Comparison of ENCODE assay signal across 10 mouse cellular contexts in the genomic region with DNA sequence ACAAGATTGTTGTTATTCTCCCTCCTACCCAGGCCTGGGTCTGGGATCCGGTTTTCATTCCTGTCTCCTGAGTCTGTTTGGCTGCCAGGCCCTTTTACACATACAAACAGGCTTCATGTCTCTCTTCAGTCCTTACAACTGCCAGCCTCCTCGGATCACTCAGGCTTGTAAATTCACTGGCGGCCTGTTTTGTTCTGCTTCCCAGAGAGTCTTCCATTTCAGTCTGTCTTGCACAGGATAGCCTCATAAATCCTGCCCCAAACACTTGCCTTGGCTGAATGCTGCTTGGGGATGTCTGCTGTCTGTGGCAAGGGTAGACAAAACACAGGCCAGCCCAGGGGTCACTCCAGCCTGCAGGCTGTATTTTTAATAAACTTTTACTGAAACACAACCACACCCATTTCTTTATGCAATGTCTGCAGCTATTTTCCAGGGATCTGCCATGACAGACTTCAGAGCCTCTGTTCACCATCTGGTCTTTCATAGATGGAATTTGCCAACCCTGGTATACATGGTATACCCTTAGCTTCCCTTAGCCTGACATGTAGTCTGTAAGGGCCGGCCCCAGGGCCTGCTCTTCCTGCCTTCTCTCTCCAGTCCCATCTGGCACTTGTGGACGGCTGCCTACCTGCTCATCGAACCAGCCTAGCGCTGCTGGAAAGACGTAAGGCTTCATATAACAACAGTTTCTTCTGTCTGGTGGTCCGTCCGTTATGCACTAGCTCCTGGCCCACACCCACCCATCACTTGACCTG.
DNase-seq lines count a peak whose midpoint lies in the region; ATAC-seq and TF ChIP-seq lines count a peak whose summit lies in the region.
"Had no signal": no experiment of that assay in that cellular context is flagged by ENCODE, and none has a peak within 500 bp of the region (broad histone marks: within the 10 kb centered on the region; RNA-seq: fewer than 3 reads in every experiment).

No protein-coding gene starts in this region.

- H3K27me3 ChIP-seq in kidney, embryonic 14.5 days (ENCODE audit: control insufficient read depth, insufficient read depth, low read length): no peaks in the 10 kb centered on the region
- no peaks in the 10 kb centered on the region for H3K27me3 ChIP-seq in limb, embryonic 14.5 days (ENCODE audit: control insufficient read depth, insufficient read depth, low read length)

- H3K36me3 ChIP-seq in kidney, embryonic 14.5 days (ENCODE audit: control insufficient read depth, insufficient read depth, low read length): no peaks in the 10 kb centered on the region
- H3K36me3 ChIP-seq in limb, embryonic 14.5 days (ENCODE audit: control insufficient read depth, insufficient read depth, low read length): no peaks in the 10 kb centered on the region

- H3K4me1 ChIP-seq in kidney, embryonic 14.5 days (ENCODE audit: control insufficient read depth, insufficient read depth, low read length): peaks cover 6% of the 10 kb centered on the region; the same call in 1 of the 2 replicates
- peaks cover 18% of the 10 kb centered on the region; the same call in 1 of the 2 replicates for H3K4me1 ChIP-seq in limb, embryonic 14.5 days (ENCODE audit: control insufficient read depth, insufficient read depth, low read length)

- H3K4me2 ChIP-seq in kidney, embryonic 14.5 days (replicated peaks; ENCODE audit: low read depth, low read length): no peak overlapping the region
- no peak overlapping the region; the same call in 1 of the 2 replicates for H3K4me2 ChIP-seq in limb, embryonic 14.5 days (replicated peaks; ENCODE audit: low read depth, low read length, severe bottlenecking)
- H3K4me2 ChIP-seq: heart, embryonic 11.5 days had no signal

- 49% methylated on average over 10 of the region's 10 CpGs for WGBS in kidney, embryonic 14.5 days
- WGBS in limb, embryonic 14.5 days: 35% methylated on average over 10 of the region's 10 CpGs

- H3K9ac ChIP-seq in kidney, embryonic 14.5 days (ENCODE audit: low read depth, low read length): no peak overlapping the region
- no peak overlapping the region for H3K9ac ChIP-seq in limb, embryonic 14.5 days (ENCODE audit: low read depth, low read length, severe bottlenecking)

- H3K4me3 ChIP-seq in kidney, embryonic 14.5 days (ENCODE audit: low read length): no peak overlapping the region
- no peak overlapping the region for H3K4me3 ChIP-seq in limb, embryonic 14.5 days (replicated peaks; ENCODE audit: low read length)
- H3K4me3 ChIP-seq: myocyte had no signal

- H3K9me3 ChIP-seq in kidney, embryonic 14.5 days (ENCODE audit: control insufficient read depth, low read length): peaks cover 3% of the 10 kb centered on the region; the same call in 1 of the 2 replicates
- no peaks in the 10 kb centered on the region for H3K9me3 ChIP-seq in limb, embryonic 14.5 days (ENCODE audit: control insufficient read depth, low read length)

- no peak for DNase-seq in kidney, adult 9 months
- DNase-seq in embryo, embryonic 10 days (ENCODE audit: low spot score): peak; percentile 54
- peak; percentile 27 for DNase-seq in embryo, embryonic 11.5 days (ENCODE audit: low read depth, low spot score)
- DNase-seq in limb, embryonic 14.5 days (ENCODE audit: low spot score): peak; percentile 19
- no peak for DNase-seq in layer of hippocampus, adult 9-10 months (ENCODE audit: low spot score)
- DNase-seq: thymus, postnatal 4 days had no signal

- peak; percentile 85 for ATAC-seq in kidney, embryonic 14.5 days (ENCODE audit: low FRiP score, low TSS enrichment)
- peak; percentile 78 for ATAC-seq in limb, embryonic 14.5 days (ENCODE audit: low FRiP score, low read depth)
- ATAC-seq in activated CD4-positive, CD25-positive, alpha-beta regulatory T cell, adult 4 months: no peak

- no peak for TF ChIP-seq POLR2A in limb, embryonic 14.5 days (IDR thresholded peaks at IDR 0.05; ENCODE audit: borderline replicate concordance, extremely low read depth, insufficient read depth, insufficient read length)

- H3K27ac ChIP-seq in kidney, embryonic 14.5 days (ENCODE audit: low read depth, low read length): peak overlapping the region; percentile 17; the same call in 1 of the 2 replicates
- H3K27ac ChIP-seq in limb, embryonic 14.5 days (replicated peaks; ENCODE audit: low read depth, low read length): peak overlapping the region; percentile 65

Comparison
In these comparisons a context has a peak if more than half of its experiments do, and no peak if none do; other contexts are left out.
1. DNase-seq: peak in embryo, embryonic 10 days (single experiment), embryo, embryonic 11.5 days (single experiment) and limb, embryonic 14.5 days (single experiment); none in kidney, adult 9 months (single experiment) and layer of hippocampus, adult 9-10 months (single experiment).